Mouse (Mus musculus): ENCODE results near the gene Rbm14. TPM values are rescaled to one million over a fixed set of nuclear protein-coding genes. Genes with fewer than 3 reads are reported as not detected.
"Not testable (repeated sequence)": the region's sequence is repeated elsewhere in the genome, so short reads cannot be mapped to it uniquely, and the experiment has no call there.

Rbm14 gene
- polyA plus RNA-seq, 1 experiment from 2014 or later: 70.3 TPM

DNA sequence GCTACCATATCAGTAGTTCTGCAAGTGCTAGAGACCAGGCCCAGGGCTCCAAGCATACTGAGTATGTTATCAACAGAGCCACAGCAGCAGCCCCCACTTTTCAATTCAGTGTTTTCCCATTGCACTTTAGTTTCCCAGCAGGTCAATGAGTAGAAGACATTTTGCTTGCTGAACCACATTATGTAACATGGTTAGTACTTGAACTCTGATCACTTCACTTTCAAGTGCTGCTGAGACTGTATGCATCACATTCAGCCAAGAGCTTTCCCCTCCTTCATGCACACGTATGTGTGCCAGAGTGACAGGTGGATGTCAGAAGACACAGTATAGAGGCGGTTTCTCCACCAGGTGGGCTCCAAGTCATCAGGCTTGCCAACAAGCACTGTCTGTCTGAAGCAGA, 28.5 kb downstream of the Rbm14 start:
- Histone ChIP-seq H3K36me3 (peaks cover 51% of the 10 kb centered on the region), H3K9me3 (no peaks in the 10 kb centered on the region), H3K4me3 (replicated peaks) (no peak overlapping the region), H3K27ac (no peak overlapping the region), H3K27me3 (replicated peaks) (no peaks in the 10 kb centered on the region), H3K9ac (no peak overlapping the region), H3K4me1 (0 out of 2 replicates have a peak, but pooled peaks cover 3% of the 10 kb centered on the region), H3K4me2 (no peak overlapping the region)
- 88% methylated on average over 2 of the region's 2 CpGs for WGBS
- no peak for ATAC-seq (ENCODE audit: insufficient read depth, low FRiP score, low read depth)

DNA sequence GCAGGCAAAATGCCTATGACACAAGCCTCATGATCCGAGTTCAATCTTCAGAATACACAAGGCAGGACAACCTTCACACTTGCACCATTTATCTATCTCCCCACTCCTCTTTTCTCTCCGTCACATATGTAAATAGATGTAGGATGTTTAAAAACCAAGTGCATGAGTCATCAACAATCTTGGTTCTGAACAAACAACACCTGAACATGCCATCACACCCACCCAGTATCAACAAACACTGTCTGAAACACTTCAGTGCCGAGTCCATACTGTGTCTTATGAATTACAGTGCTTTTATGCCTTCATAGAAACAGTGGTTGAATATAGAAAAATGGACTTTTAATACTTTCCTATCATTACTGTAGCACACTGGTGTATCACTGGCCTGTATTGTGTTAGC, 38.6 kb downstream of the Rbm14 start:
- no peaks in the 10 kb centered on the region for H3K27me3 ChIP-seq (replicated peaks)
- no peak for ATAC-seq (ENCODE audit: insufficient read depth, low FRiP score, low read depth)
- WGBS: 64% methylated on average over 3 of the region's 3 CpGs
- no peaks in the 10 kb centered on the region for H3K9me3 ChIP-seq
- H3K9ac ChIP-seq: no peak overlapping the region
- H3K36me3 ChIP-seq: peaks cover 17% of the 10 kb centered on the region; the same call in 1 of the 2 replicates
- no peak overlapping the region for H3K4me2 ChIP-seq
- 0 out of 2 replicates have a peak, but pooled peaks cover 3% of the 10 kb centered on the region for H3K4me1 ChIP-seq
- no peak overlapping the region for H3K4me3 ChIP-seq (replicated peaks)
- no peak overlapping the region for H3K27ac ChIP-seq

DNA sequence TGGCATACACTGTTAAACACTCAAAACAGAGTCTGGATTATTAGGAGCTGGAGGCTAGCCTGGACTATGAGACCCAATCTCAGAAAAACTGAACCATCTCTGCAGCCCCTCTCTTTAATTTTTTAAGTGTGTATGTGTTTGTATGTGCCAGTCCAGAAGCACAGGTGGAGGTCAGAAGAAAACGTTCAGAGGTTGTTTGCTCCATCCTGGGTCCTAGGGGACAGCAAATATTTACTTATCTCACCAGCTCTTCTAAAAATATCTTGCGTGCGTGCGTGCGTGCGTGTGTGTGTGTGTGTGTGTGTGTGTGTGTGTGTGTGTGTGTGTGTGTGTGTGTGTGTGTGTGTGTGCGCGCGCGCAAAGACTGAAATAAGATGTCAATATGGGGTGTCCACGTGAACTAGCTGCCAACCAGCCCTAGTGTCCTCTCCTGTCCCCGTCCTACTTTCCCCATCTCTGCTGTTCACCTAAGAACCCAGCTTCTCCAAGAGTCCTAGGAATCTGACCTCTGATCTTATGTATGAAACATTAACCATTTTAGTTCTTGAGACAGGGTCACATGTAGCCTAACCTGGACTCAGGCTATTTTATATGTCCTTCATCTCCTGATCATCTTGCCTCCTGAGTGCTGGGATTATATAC, 43.8 kb downstream of the Rbm14 start:
- no peak for ATAC-seq (ENCODE audit: insufficient read depth, low FRiP score, low read depth)
- 75% methylated on average over 10 of the region's 12 CpGs for WGBS

DNA sequence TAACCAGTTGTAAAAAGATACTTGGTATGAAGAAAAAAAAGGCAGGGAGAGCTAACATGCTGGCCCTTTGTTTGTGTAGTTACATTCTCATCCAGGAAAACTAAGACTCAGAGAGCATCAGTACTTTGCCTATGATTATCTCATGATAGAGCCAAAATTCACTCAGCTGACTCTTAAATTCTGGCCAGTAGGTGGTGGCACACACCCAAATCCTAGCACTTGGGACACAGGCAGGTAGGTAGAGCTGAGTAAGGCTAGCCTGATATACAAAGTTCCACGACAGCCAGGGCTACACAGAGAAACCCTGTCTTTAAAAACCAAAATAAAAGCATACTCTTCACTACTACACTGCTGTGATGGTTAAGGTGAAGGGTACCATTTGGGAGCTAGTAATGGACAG, 48.6 kb downstream of the Rbm14 start:
- no peak overlapping the region for H3K4me2 ChIP-seq
- H3K4me1 ChIP-seq: peaks cover 5% of the 10 kb centered on the region
- 62% methylated on average over 1 of the region's 1 CpGs for WGBS
- H3K9me3 ChIP-seq: no peaks in the 10 kb centered on the region
- no peak overlapping the region for H3K27ac ChIP-seq
- no peak overlapping the region for H3K4me3 ChIP-seq (replicated peaks)
- no peak for ATAC-seq (ENCODE audit: insufficient read depth, low FRiP score, low read depth)
- no peak overlapping the region for H3K9ac ChIP-seq
- H3K27me3 ChIP-seq (replicated peaks): no peaks in the 10 kb centered on the region
- peaks cover 36% of the 10 kb centered on the region for H3K36me3 ChIP-seq

More for the DNA sequence above, 43.8 kb downstream of the Rbm14 start:
- Histone ChIP-seq H3K9me3 (no peaks in the 10 kb centered on the region), H3K4me1 (no peaks in the 10 kb centered on the region), H3K36me3 (peaks cover 36% of the 10 kb centered on the region), H3K4me3 (replicated peaks) (no peak overlapping the region), H3K4me2 (no peak overlapping the region), H3K27ac (no peak overlapping the region), H3K9ac (no peak overlapping the region), H3K27me3 (replicated peaks) (no peaks in the 10 kb centered on the region)

DNA sequence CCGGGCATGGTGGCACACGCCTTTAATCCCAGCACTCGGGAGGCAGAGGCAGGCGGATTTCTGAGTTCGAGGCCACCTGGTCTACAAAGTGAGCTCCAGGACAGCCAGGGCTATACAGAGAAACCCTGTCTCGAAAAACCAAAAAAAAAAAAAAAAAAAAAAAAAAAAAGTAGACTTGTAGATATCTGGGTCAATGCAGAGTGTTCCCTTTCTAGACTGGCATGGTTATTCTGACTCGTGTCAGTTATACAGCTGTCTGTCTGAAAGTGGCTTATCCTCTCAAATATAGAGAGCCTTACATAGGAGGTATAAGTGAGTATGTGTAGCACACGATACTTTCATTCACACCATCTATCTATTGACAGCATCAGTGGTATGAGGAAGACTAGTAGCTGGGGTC, 50.9 kb downstream of the Rbm14 start:
- not testable (repeated sequence) for ATAC-seq (ENCODE audit: insufficient read depth, low FRiP score, low read depth); H3K4me2 ChIP-seq; H3K4me1 ChIP-seq; H3K27ac ChIP-seq; H3K4me3 ChIP-seq (replicated peaks); H3K9me3 ChIP-seq; H3K9ac ChIP-seq; H3K27me3 ChIP-seq (replicated peaks)
- H3K36me3 ChIP-seq: peaks cover 22% of the 10 kb centered on the region; the same call in 1 of the 2 replicates
- 87% methylated on average over 8 of the region's 8 CpGs for WGBS

DNA sequence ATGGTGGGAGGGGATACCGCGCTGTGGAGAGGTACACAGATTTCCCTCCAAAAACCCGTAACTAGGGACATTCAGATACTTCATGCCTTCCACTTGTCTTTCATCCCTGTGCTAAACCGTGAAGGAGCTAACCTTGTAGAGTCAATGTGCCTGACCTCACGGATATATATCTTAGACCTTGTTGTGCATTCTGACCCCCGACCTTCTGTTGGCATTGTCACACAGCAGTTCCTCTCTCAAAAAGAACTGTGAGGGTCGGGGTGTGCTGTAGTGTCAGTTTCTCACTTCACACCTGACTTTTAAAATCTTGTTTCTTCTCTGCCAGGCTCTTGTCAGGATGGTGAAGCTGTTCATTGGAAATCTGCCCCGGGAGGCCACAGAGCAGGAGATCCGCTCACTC, 54.5 kb downstream of the Rbm14 start:
- no peak for ATAC-seq (ENCODE audit: insufficient read depth, low FRiP score, low read depth)
- Histone ChIP-seq H3K27ac (peak overlapping the region; percentile 97), H3K4me2 (peak overlapping the region; percentile 77), H3K9ac (peak overlapping the region; percentile 77), H3K36me3 (0 out of 2 replicates have a peak, but pooled peaks cover 4% of the 10 kb centered on the region), H3K4me1 (peaks cover 9% of the 10 kb centered on the region), H3K4me3 (replicated peaks) (peak overlapping the region; percentile 78), H3K9me3 (no peaks in the 10 kb centered on the region), H3K27me3 (replicated peaks) (no peaks in the 10 kb centered on the region)
- WGBS: 2% methylated on average over 9 of the region's 9 CpGs

DNA sequence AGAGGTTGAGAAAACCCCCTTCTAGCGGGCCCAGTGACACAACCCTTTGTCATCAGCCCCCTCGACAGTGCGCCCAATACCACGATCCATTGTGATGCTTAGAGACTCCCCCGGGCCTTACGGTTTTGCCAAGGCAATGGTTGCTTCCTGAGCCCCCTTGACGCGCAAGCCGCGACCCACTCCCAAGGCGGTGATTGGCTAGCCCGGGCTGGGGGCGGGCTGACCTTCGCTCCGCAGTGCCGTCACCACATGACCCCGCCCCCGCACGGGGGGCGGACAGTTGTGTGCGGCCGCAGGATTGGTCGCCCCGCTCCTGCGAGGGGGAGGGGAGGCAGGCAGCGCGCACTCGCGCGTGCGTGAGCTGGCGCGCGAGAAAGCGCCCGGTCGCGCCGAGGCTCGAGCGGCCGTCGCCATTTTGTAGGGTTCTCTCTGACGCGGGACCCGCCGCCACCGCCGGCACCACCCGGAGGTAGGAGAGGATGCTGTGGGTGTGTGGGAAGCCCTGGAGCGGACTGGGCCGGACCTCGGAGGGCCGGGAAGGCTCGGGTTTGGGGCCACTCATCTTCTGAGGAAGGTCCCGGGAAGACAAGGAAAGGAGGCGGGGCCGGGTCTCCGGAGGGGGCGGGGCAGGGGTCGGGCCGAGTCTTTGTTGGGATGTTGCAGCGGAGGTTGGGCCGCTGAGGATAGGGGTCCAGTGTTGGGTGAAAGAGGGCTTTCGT, 55.1 kb downstream of the Rbm14 start, which contains the start of gene Rbm4b:
Rbm4b (plus strand) TSS at position 305 of the 719 bp plus-strand sequence.
- peak; percentile 96 for ATAC-seq (ENCODE audit: insufficient read depth, low FRiP score, low read depth)
- Histone ChIP-seq H3K27ac (peak within 1 kb of the TSS; percentile 97), H3K4me2 (peak within 1 kb of the TSS; percentile 77), H3K9ac (peak within 1 kb of the TSS; percentile 77), H3K4me3 (replicated peaks) (peak within 1 kb of the TSS; percentile 78), H3K27me3 (replicated peaks) (no peaks in the 10 kb centered on the region), H3K36me3 (no peaks in the 10 kb centered on the region), H3K9me3 (no peaks in the 10 kb centered on the region), H3K4me1 (peaks cover 9% of the 10 kb centered on the region)
- WGBS: under 1% methylated on average over 62 of the region's 65 CpGs

DNA sequence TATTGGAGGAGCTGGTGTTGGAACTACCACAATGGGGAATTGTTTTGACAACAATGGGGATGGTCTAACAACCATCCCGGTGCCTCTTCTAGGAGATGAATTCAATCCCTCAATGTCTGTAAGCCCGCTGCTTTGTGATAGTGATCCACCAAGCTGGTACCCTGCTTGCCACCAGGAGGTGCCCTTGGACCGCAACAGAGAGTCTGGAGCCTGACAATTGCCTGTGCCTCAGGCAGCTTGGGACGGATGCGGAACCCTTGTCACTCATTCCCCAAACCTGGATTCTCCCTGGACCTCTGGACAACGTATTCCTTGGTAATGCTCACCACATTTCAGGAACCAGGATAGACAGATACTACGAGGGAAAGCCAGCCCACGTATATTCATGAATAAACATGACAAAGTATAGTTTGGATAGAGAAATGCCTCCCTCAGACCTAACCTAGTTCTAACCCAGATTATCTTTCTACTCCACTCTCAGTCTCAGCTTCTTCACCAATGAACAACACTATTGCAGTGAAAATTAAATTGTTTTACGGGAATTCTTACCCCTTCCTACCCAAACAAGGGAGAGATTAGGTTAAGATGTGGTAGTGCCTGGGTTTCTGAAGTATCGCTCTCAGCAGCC, 55.8 kb downstream of the Rbm14 start:
- peak overlapping the region; percentile 77 for H3K4me2 ChIP-seq
- no peaks in the 10 kb centered on the region for H3K27me3 ChIP-seq (replicated peaks)
- H3K9ac ChIP-seq: no peak overlapping the region; the same call in 1 of the 2 replicates
- ATAC-seq (ENCODE audit: insufficient read depth, low FRiP score, low read depth): peak; percentile 57
- H3K9me3 ChIP-seq: no peaks in the 10 kb centered on the region
- peak overlapping the region; percentile 78 for H3K4me3 ChIP-seq (replicated peaks)
- WGBS: under 1% methylated on average over 10 of the region's 10 CpGs
- H3K4me1 ChIP-seq: peaks cover 9% of the 10 kb centered on the region
- peak overlapping the region; percentile 97 for H3K27ac ChIP-seq
- no peaks in the 10 kb centered on the region for H3K36me3 ChIP-seq

Other genes with a start within 250 kb of the Rbm14 start
- 5.7 and 6.1 TPM in 2 replicates for gene Lrfn4, start 196.0 kb downstream of the Rbm14 start, polyA plus RNA-seq (2015; fragmentation: Nextera tagmentation; extraction: Ambion mirVana)
- gene Rce1, start 186.0 kb downstream of the Rbm14 start, polyA plus RNA-seq (2015; fragmentation: Nextera tagmentation; extraction: Ambion mirVana): 66.1 and 66.8 TPM in 2 replicates
- gene Gm960, start 113.0 kb downstream of the Rbm14 start, polyA plus RNA-seq (2015; fragmentation: Nextera tagmentation; extraction: Ambion mirVana): 2.3 and 3.6 TPM in 2 replicates
- 2.8 and 2.9 TPM in 2 replicates for gene Sptbn2, start 100.5 kb downstream of the Rbm14 start, polyA plus RNA-seq (2015; fragmentation: Nextera tagmentation; extraction: Ambion mirVana)
- 57.7 and 59.7 TPM in 2 replicates for gene Rbm4b, start 55.1 kb downstream of the Rbm14 start, polyA plus RNA-seq (2015; fragmentation: Nextera tagmentation; extraction: Ambion mirVana)
- gene Rbm4, start 17.7 kb downstream of the Rbm14 start, polyA plus RNA-seq (2015; fragmentation: Nextera tagmentation; extraction: Ambion mirVana): 50.1 and 52.2 TPM in 2 replicates
- gene Gm21992, start within 50 bp of the Rbm14 start, polyA plus RNA-seq (2015; fragmentation: Nextera tagmentation; extraction: Ambion mirVana): 29.9 and 38.0 TPM in 2 replicates
- 51.1 and 54.1 TPM in 2 replicates for gene Ccs, start 27.7 kb upstream of the Rbm14 start, polyA plus RNA-seq (2015; fragmentation: Nextera tagmentation; extraction: Ambion mirVana)
- gene Ccdc87, start 27.7 kb upstream of the Rbm14 start, polyA plus RNA-seq (2015; fragmentation: Nextera tagmentation; extraction: Ambion mirVana): 0.12 TPM in 1 of 2 replicates, not detected in the other
- gene Ctsf, start 43.5 kb upstream of the Rbm14 start, polyA plus RNA-seq (2015; fragmentation: Nextera tagmentation; extraction: Ambion mirVana): 24.9 and 34.0 TPM in 2 replicates
- 2.3 and 2.5 TPM in 2 replicates for gene Actn3, start 66.3 kb upstream of the Rbm14 start, polyA plus RNA-seq (2015; fragmentation: Nextera tagmentation; extraction: Ambion mirVana)
- gene Zdhhc24, start 67.0 kb upstream of the Rbm14 start, polyA plus RNA-seq (2015; fragmentation: Nextera tagmentation; extraction: Ambion mirVana): 11.4 and 11.6 TPM in 2 replicates
- 2.7 and 3.0 TPM in 2 replicates for gene Bbs1, start 95.0 kb upstream of the Rbm14 start, polyA plus RNA-seq (2015; fragmentation: Nextera tagmentation; extraction: Ambion mirVana)
- gene Dpp3, start 116.7 kb upstream of the Rbm14 start, polyA plus RNA-seq (2015; fragmentation: Nextera tagmentation; extraction: Ambion mirVana): 107 and 122 TPM in 2 replicates
- 1.7 and 1.9 TPM in 2 replicates for gene Peli3, start 131.5 kb upstream of the Rbm14 start, polyA plus RNA-seq (2015; fragmentation: Nextera tagmentation; extraction: Ambion mirVana)
- gene Mrpl11, start 150.5 kb upstream of the Rbm14 start, polyA plus RNA-seq (2015; fragmentation: Nextera tagmentation; extraction: Ambion mirVana): 95.8 and 100 TPM in 2 replicates
- gene Npas4, start 178.7 kb upstream of the Rbm14 start, polyA plus RNA-seq (2015; fragmentation: Nextera tagmentation; extraction: Ambion mirVana): 0.22 and 0.24 TPM in 2 replicates
- gene Slc29a2, start 212.2 kb upstream of the Rbm14 start, polyA plus RNA-seq (2015; fragmentation: Nextera tagmentation; extraction: Ambion mirVana): 3.6 and 3.7 TPM in 2 replicates
- gene B4gat1, start 227.2 kb upstream of the Rbm14 start, polyA plus RNA-seq (2015; fragmentation: Nextera tagmentation; extraction: Ambion mirVana): 38.7 and 42.1 TPM in 2 replicates
- 2.2 and 2.3 TPM in 2 replicates for gene AC124502.3, start 227.3 kb upstream of the Rbm14 start, polyA plus RNA-seq (2015; fragmentation: Nextera tagmentation; extraction: Ambion mirVana)
- gene Brms1, start 229.7 kb upstream of the Rbm14 start, polyA plus RNA-seq (2015; fragmentation: Nextera tagmentation; extraction: Ambion mirVana): 39.5 and 39.9 TPM in 2 replicates
- gene Rin1, start 238.8 kb upstream of the Rbm14 start, polyA plus RNA-seq (2015; fragmentation: Nextera tagmentation; extraction: Ambion mirVana): 2.3 and 3.6 TPM in 2 replicates

All from stomach, embryonic 15.5 days (tissue).